Mouse (Mus musculus) midbrain, embryonic 12.5 days (tissue): ENCODE measurements around the gene Usp39. TPM values are rescaled to one million over a fixed set of nuclear protein-coding genes. Genes with fewer than 3 reads are reported as not detected.
A peak's percentile ranks its signal among the peaks of the same experiment; 100 is the strongest.

ENCODE experiments used
- ATAC-seq: fragments of 200-750 bp; cut with Nextera tagmentation; 2 replicates; pipeline ENCODE4 v1.8.0; 2017; ENCODE audit warnings: low read depth, moderate TSS enrichment, moderate library complexity; ENCODE audit not compliant: low FRiP score
- H3K27ac ChIP-seq: fragments of 300-500 bp; sonication (generic); replicated peaks from 2 replicates; pipeline ENCODE4 v1.5.1; 2016; ENCODE audit warnings: mild to moderate bottlenecking
- H3K27me3 ChIP-seq: fragments of 300-500 bp; sonication (generic); 2 replicates; pipeline ENCODE4 v1.6.1; 2016; ENCODE audit warnings: mild to moderate bottlenecking
- H3K36me3 ChIP-seq: fragments of 300-500 bp; sonication (generic); 2 replicates; pipeline ENCODE4 v1.6.1; 2016
- H3K4me1 ChIP-seq: fragments of 300-500 bp; sonication (generic); 2 replicates; pipeline ENCODE4 v1.6.1; 2016
- H3K4me2 ChIP-seq: fragments of 300-500 bp; sonication (generic); replicated peaks from 2 replicates; pipeline ENCODE4 v1.6.1; 2016; ENCODE audit warnings: mild to moderate bottlenecking, moderate library complexity
- H3K4me3 ChIP-seq: fragments of 300-500 bp; sonication (generic); 2 replicates; pipeline ENCODE4 v1.5.1; 2016; ENCODE audit warnings: mild to moderate bottlenecking
- H3K9ac ChIP-seq: fragments of 300-500 bp; sonication (generic); replicated peaks from 2 replicates; pipeline ENCODE4 v1.6.1; 2016; ENCODE audit warnings: mild to moderate bottlenecking, moderate library complexity
- H3K9me3 ChIP-seq: fragments of 300-500 bp; sonication (generic); 2 replicates; pipeline ENCODE4 v1.6.1; 2016; ENCODE audit warnings: mild to moderate bottlenecking
- WGBS: fragments of 180-500 bp; shearing (Covaris S2); methylation state at CpG from one replicate; pipeline ENCODE4 v1.1.7; 2016; 5-methylcytosine and 5-hydroxymethylcytosine counted together
- polyA plus RNA-seq: library from polyadenylated mRNA; unstranded; fragments of >200 nt; fragmentation: Nextera tagmentation; extraction: Ambion mirVana; gene quantifications from 2 replicates; pipeline ENCODE4 v1.2.1, GENCODE M21; 2016

The Usp39 gene
- polyA plus RNA-seq, 1 experiment from 2014 or later: 72.4 TPM

DNA sequence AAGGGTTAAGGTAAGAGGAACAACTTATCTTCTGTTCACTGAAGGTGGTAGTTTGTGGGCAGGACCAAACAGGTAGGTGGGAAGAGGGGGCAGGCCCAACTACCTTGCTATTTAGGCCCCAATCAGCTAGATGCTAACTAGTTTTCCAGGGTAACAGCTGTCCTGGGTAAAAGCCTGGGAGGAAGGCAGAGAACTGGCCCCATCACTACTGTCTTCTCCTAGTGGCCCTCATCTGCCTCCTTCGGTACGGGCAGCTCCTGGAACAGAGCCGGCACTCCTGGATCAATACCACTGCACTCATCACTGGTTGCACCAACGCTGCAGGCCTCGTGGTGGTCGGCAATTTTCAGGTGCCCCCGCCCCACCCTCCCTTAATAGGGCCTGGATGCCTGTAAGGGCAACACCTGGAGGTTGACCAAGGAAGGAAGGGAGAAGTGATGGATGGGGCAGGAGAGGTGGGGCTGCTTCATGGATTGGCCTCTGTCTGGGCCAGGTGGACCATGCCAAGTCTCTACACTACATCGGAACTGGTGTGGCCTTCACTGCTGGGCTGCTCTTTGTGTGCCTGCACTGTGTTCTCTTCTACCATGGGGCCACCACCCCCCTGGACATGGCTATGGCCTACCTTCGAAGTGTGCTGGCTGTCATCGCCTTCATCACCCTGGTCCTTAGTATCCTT is 13.2 kb upstream of the Usp39 start:
- 89% methylated on average over 10 of the region's 10 CpGs for WGBS
- no peak for ATAC-seq
- peaks cover 33% of the 10 kb centered on the region for H3K36me3 ChIP-seq

DNA sequence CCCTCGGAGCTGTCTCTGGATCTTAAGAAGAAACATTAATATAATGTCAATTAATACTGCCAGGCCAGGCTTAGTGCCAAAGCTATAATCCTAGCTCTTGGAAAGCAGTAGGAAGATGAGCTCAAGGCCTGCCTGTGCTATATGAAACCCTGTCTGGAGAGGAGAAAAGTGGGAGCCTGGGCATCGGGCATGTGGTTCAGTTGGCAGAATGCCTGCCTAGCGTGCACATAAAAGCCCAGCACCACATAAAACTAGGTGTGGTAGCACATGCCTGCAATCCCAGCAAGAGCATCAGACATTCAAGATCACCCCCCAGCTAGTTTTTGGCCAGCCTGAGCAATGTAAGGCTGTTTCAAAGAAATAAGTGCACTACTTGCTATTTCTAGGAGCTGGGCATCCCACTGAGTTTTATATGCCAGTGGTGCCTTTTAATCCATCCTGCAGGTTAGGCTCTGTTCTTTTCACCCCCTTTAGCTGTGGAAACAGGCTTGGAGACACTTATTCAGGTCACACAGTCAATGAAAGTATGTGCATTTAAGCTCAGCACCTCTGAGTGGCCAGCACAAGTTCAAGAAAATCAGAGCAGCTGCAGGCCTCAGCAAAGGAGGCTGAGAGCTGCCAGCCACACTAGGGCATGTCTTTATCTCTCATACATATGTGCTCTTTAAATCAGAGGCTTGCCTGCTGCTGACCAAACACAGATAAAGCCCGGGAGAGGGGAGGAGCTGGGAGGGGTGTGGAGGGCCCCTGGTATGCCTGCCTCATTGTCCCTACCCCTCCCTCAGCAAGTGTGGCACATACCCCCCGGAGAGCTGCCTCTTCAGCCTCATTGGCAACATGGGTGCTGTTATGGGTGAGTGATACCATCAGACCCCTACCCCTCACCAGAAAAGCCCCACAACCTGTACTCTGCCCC is 12.4 kb upstream of the Usp39 start:
- 76% methylated on average over 5 of the region's 5 CpGs for WGBS
- Histone ChIP-seq H3K27me3 (peaks cover 10% of the 10 kb centered on the region), H3K36me3 (peaks cover 33% of the 10 kb centered on the region), H3K4me3 (no peak overlapping the region), H3K4me2 (no peak overlapping the region), H3K27ac (no peak overlapping the region; the same call in 1 of the 2 replicates), H3K9ac (no peak overlapping the region), H3K4me1 (peaks cover 32% of the 10 kb centered on the region), H3K9me3 (no peaks in the 10 kb centered on the region)
- no peak for ATAC-seq

More for the DNA sequence above, 13.2 kb upstream of the Usp39 start:
- H3K27ac ChIP-seq: no peak overlapping the region; the same call in 1 of the 2 replicates
- H3K4me2 ChIP-seq: no peak overlapping the region
- H3K9me3 ChIP-seq: no peaks in the 10 kb centered on the region
- peaks cover 10% of the 10 kb centered on the region for H3K27me3 ChIP-seq
- no peak overlapping the region for H3K4me3 ChIP-seq
- no peak overlapping the region for H3K9ac ChIP-seq
- H3K4me1 ChIP-seq: peaks cover 31% of the 10 kb centered on the region

DNA sequence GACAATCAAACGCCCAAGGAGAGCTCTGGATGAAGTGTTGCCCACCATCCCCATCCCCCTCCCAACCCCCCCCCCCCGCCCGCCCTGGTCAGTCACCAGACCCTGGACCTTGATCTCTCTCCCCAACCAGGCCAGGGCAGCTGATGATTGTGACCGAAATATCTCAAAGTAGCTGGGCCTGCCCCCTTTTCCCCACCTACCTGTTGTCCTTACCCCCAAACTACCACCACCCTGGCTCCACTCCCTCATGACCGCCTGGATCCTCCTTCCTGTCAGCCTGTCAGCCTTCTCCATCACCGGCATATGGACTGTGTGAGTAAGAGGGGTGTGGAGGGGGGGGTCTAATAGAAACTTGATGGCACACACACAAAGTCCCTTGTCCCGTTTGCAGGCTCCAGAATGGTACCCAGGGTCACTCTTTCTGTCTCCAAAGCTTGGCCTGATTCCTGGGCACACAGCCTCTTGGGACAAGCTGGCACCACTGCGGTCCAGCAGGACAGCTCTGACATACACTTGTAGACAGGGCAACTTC is 11.1 kb upstream of the Usp39 start:
- Histone ChIP-seq H3K27ac (no peak overlapping the region), H3K27me3 (peaks cover 10% of the 10 kb centered on the region), H3K9me3 (no peaks in the 10 kb centered on the region), H3K4me3 (peak overlapping the region; percentile 59), H3K36me3 (peaks cover 34% of the 10 kb centered on the region), H3K9ac (peak overlapping the region; percentile 67), H3K4me1 (peaks cover 27% of the 10 kb centered on the region), H3K4me2 (peak overlapping the region; percentile 94)
- WGBS: 32% methylated on average over 7 of the region's 8 CpGs
- peak; percentile 29; the same call in 1 of the 2 replicates for ATAC-seq

DNA sequence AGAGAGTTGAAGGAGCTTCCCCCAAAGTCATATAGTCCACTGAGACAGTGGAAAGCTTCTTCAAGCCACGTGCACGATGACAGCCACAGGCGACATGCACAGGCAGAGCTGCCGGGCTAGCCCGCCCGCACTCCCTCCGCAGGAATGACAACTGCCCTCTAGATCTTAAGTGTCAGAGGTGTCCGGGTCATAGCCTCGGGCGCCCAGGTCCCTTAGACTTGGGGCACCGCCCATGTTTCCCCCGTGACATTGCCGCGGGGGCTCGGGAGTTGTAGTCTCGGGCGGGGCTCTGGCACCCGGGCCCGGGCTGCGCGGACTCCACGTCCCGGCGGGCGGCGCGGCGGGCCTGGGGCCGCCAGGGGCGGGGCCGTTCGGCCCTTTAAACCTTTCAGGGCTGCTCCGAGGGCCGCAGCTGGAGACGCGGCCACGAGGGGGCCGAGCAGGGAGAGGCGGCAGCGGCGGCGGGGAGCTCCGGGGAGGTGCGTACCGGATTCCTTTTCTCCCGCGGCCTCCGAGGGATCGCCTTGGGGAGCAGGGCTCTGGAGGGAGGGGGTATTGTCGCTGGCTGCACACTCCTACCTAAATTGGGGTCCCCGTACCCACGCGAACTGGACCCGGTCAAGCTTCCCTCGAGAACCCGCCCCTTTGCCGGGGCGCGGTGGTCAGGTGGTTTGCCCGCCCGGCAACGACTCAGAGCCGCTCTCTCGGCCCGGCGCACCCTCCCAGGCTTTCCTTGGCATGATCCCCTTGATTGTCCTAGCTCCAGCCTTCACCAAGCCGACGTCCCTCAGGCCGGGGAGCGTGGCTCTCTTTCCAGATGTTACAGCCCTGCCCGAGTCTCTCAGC is 10.3 kb upstream of the Usp39 start, which contains the start of gene Tmem150a:
Gene Tmem150a (plus strand): TSS at position 382 of the 846 bp plus-strand sequence.
- Histone ChIP-seq H3K36me3 (peaks cover 37% of the 10 kb centered on the region), H3K27ac (peak within 1 kb of the TSS; percentile 17), H3K4me1 (peaks cover 23% of the 10 kb centered on the region), H3K27me3 (peaks cover 10% of the 10 kb centered on the region), H3K9ac (peak within 1 kb of the TSS; percentile 67), H3K4me3 (peak within 1 kb of the TSS; percentile 59), H3K4me2 (peak within 1 kb of the TSS; percentile 94), H3K9me3 (no peaks in the 10 kb centered on the region)
- ATAC-seq: peak; percentile 91
- WGBS: under 1% methylated on average over 59 of the region's 71 CpGs

DNA sequence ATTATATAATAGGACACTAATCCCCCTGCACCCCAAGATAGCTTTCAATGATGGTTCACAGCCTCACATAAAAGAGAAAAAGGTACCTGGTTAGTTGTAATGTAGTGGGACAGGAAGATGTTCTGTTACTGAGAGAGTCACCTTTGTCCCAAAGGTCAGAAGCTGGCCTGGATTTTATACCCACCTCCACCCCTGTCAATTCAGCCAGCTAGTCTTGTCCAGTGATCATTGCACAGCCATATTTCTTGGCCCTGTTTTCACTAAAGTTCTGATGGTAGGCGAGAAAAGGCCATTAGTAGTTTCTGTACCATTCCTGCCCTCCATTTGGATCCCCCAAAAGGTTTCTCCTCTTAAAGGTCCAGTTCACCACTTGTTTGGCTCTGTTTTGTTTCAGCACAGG is 9.0 kb upstream of the Usp39 start:
- Histone ChIP-seq H3K27ac (no peak overlapping the region), H3K9me3 (no peaks in the 10 kb centered on the region), H3K4me2 (no peak overlapping the region), H3K4me3 (no peak overlapping the region), H3K9ac (no peak overlapping the region), H3K4me1 (peaks cover 21% of the 10 kb centered on the region), H3K27me3 (peaks cover 10% of the 10 kb centered on the region), H3K36me3 (peaks cover 37% of the 10 kb centered on the region)
- WGBS: 90% methylated on average over 1 of the region's 1 CpGs
- no peak for ATAC-seq

DNA sequence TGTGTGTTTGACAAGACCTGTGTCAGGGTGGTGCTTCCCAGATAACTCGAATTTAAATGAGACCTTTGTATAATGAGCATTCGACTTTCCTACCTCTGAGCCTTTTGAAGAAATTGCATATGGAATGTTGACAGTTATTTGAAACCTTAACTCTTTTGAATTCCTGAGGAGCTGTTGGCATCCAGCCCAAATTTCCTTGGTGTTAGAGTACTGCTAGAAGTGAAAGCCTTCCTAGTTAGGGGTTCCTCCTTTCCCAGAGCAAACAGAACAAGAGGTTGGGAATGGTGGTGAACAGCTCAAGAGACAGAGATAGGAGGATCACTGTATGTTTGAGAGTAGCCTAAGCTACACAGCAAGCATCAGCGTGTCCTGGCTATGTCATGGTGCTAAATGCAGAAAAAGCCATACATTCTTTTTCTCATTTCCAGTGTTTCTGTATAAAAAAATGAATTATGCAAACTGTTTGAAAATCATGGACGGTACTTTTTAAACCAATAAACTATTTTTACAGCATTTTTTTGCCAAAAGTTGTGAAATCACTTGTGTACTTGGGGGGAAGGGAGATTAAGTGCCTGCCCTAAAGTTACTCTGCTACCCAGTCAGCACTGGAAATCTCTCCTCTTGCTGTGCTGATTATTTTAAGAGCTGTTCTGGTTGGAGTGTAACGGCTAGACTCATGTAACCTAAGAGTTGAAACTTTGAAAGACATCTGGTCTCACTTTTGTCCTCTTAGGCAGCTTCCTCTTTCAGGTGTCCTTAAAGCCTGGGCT is 7.8 kb upstream of the Usp39 start:
- Histone ChIP-seq H3K9ac (no peak overlapping the region), H3K9me3 (no peaks in the 10 kb centered on the region), H3K4me3 (no peak overlapping the region), H3K27ac (no peak overlapping the region), H3K36me3 (peaks cover 33% of the 10 kb centered on the region), H3K4me1 (peaks cover 31% of the 10 kb centered on the region), H3K27me3 (peaks cover 10% of the 10 kb centered on the region), H3K4me2 (no peak overlapping the region)
- ATAC-seq: no peak
- WGBS: 77% methylated on average over 5 of the region's 5 CpGs

DNA sequence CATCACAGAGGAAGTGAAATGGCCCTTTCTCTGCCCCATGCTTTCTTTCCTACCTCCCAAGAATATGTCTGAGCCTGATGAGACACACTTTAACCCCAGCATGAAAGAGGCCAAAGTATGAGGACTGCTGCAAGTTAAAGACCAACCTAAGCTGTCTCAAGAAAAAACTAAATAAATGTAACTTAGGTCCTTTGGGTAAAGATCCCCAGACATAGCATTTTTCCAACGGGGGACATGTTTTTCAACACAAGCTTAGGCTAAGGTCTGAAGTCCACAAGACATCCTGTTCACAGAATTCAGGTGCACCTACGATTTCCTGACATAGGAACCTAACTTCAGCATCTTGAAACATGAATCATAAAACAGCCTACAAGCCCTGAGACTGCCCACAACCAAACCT is 5.2 kb upstream of the Usp39 start:
- H3K9ac ChIP-seq: no peak overlapping the region
- no peaks in the 10 kb centered on the region for H3K9me3 ChIP-seq
- 87% methylated on average over 2 of the region's 2 CpGs for WGBS
- H3K36me3 ChIP-seq: peaks cover 28% of the 10 kb centered on the region
- no peak for ATAC-seq
- no peak overlapping the region for H3K4me3 ChIP-seq
- no peak overlapping the region for H3K4me2 ChIP-seq
- H3K27me3 ChIP-seq: peaks cover 6% of the 10 kb centered on the region
- H3K4me1 ChIP-seq: peaks cover 32% of the 10 kb centered on the region
- H3K27ac ChIP-seq: no peak overlapping the region

DNA sequence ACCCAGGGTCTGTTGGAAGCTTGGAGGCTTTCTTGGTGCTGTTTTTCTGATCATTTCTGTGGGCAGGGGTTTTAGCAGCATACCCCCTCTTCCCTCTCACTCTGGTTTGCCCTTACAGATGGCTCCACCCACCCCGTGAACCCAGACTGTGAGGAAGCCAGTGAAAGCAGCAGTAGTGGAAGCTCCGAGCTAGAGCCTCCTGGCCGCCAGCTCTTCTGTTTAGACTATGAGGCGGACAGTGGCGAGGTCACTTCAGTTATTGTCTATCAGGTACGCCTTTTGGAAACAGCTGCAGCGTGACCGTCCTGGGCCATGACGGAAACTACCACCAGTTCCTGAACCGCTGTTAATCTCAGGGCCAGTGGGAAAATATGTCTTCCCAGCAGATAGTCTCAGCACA is 3.4 kb upstream of the Usp39 start:
- Histone ChIP-seq H3K27ac (no peak overlapping the region), H3K4me3 (peak overlapping the region; percentile 87; the same call in 1 of the 2 replicates), H3K4me2 (peak overlapping the region; percentile 74), H3K27me3 (no peaks in the 10 kb centered on the region), H3K9ac (no peak overlapping the region), H3K4me1 (peaks cover 35% of the 10 kb centered on the region), H3K9me3 (no peaks in the 10 kb centered on the region), H3K36me3 (peaks cover 28% of the 10 kb centered on the region)
- no peak for ATAC-seq
- 87% methylated on average over 10 of the region's 10 CpGs for WGBS

DNA sequence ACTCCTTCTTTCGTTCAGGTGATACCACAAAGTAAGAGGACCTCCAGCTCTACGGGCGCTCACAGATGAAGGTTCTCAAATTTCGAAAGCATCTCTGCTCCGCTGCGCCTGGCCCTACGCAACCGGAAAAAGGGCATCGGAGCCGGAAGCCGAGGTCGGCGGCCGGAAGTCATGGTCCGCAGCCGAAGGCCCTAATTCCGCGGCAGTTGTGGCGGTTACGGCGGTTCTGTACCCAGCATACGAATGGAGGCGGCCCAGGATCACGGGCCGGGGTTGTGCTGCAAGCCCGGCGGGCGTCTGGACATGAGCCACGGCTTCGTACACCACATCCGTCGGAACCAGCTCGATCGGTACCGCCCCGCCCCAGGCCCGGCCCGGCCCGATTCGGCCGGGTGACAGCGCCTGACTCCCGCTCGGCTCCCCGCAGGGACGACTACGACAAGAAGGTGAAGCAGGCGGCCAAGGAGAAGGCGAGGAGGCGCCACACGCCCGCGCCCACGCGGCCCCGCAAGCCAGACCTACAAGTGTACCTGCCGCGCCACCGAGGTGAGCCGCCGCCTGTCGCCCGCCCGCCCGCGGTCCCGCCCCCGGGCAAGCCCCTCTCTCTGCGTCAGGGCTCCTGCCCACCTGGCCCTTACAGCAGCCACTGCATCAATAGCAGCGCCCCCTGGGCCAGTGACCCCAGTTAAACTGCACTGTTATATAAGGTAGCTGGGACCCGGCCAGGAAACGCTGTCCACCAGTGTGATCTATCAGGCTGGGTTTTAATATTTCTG is 2.4 kb upstream of the Usp39 start, which contains the start of gene 0610030E20Rik:
Gene 0610030E20Rik (plus strand): TSS at position 152 of the 776 bp plus-strand sequence.
- Histone ChIP-seq H3K4me1 (peaks cover 36% of the 10 kb centered on the region), H3K4me2 (peak within 1 kb of the TSS; percentile 74), H3K4me3 (peak within 1 kb of the TSS; percentile 87), H3K27me3 (no peaks in the 10 kb centered on the region), H3K9me3 (no peaks in the 10 kb centered on the region), H3K9ac (peak within 1 kb of the TSS; percentile 89), H3K27ac (peak within 1 kb of the TSS; percentile 85), H3K36me3 (peaks cover 29% of the 10 kb centered on the region)
- peak; percentile 82 for ATAC-seq
- WGBS: under 1% methylated on average over 61 of the region's 72 CpGs

DNA sequence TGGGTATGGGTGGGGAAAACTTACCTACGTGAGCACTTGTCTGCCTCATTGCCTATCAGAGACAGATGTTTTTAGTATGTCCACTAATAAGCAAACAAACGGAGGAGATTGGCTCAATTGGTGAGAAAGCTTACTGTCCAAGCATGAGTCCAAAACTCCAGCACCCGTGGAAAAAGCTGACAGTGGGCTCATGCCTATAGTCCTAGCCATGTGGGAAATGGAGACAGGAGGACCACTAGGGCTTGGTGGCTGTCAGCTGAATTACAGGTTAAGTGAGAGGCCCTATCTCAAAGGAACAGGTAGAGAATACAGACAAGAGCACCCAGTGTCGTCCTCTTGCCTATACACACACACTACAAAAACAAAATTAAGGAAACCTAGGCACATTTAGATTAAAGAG is 1.3 kb upstream of the Usp39 start:
- Histone ChIP-seq H3K9ac (no peak overlapping the region), H3K36me3 (peaks cover 32% of the 10 kb centered on the region), H3K4me3 (0 out of 2 replicates have a peak overlapping the region, but pooled peaks have one; percentile 87), H3K4me2 (peak overlapping the region; percentile 74; the same call in 1 of the 2 replicates), H3K9me3 (no peaks in the 10 kb centered on the region), H3K27ac (no peak overlapping the region), H3K4me1 (peaks cover 35% of the 10 kb centered on the region), H3K27me3 (no peaks in the 10 kb centered on the region)
- WGBS: 82% methylated on average over 4 of the region's 4 CpGs
- ATAC-seq: no peak
